Mouse (Mus musculus): ENCODE measurements around the gene Plekhm2. TPM values are rescaled to one million over a fixed set of nuclear protein-coding genes. Genes with fewer than 3 reads are reported as not detected.

Plekhm2 gene
- polyA plus RNA-seq, 1 experiment = 134 TPM

DNA sequence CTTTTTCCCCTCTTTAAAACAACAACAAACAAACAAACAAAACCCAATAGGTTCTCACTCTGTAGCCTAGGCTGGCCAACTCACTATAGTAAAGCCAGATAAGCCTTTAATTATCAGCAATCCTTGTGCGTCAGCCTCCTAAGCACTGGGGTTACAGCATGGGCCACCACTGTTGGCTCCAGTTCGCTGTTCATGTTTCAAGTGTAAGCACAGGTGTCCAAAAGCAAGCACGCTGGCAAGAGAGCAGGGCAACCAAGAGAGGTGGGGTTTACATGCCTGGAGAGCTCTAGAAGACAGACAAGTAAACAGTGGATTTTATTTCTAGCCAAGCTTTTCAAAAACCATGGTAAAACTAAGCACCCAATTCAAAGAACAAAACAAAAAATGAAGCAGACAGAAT lies 21.4 kb upstream of the Plekhm2 start:
- TF ChIP-seq POLR2A (IDR thresholded peaks at IDR 0.05; ENCODE audit: extremely low read depth, insufficient read depth, low read length) (no peak), CTCF (IDR thresholded peaks at IDR 0.05; ENCODE audit: extremely low read depth, insufficient read depth, low read length) (no peak)
- Histone ChIP-seq H3K4me1 (ENCODE audit: control insufficient read depth, insufficient read depth, low read length) (peaks cover 3% of the 10 kb centered on the region; the same call in 1 of the 2 replicates), H3K27ac (ENCODE audit: insufficient read depth, low read length) (no peak overlapping the region), H3K4me3 (ENCODE audit: insufficient read depth, low read length) (no peak overlapping the region)

DNA sequence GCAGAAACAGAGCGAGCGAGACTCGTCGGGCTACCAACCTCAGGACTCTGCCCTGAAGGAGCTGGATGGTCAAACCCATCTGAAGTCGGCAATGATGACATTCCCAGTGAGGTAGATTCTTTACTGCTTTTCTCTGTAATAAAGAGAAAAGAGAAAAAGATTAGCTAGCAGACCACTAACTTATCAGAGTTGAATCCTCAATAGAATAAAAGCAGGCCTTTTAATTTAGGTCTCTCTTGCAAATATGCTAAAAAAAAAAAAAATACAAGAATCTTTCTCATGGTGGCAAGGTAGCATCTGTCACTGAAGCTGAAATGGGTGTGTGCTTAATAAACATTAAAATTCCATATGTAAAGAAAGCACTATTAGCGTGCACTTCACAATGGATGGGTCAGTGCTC lies 20.8 kb upstream of the Plekhm2 start, which contains the start of gene Rsc1a1:
Gene Rsc1a1 (minus strand): TSS at position 101 of the 400 bp plus-strand sequence.
- no peak within 1 kb of the TSS for H3K4me3 ChIP-seq (ENCODE audit: insufficient read depth, low read length)
- no peak within 1 kb of the TSS for H3K27ac ChIP-seq (ENCODE audit: insufficient read depth, low read length)
- peaks cover 3% of the 10 kb centered on the region; the same call in 1 of the 2 replicates for H3K4me1 ChIP-seq (ENCODE audit: control insufficient read depth, insufficient read depth, low read length)
- no peak for TF ChIP-seq POLR2A (IDR thresholded peaks at IDR 0.05; ENCODE audit: extremely low read depth, insufficient read depth, low read length)
- no peak for TF ChIP-seq CTCF (IDR thresholded peaks at IDR 0.05; ENCODE audit: extremely low read depth, insufficient read depth, low read length)

DNA sequence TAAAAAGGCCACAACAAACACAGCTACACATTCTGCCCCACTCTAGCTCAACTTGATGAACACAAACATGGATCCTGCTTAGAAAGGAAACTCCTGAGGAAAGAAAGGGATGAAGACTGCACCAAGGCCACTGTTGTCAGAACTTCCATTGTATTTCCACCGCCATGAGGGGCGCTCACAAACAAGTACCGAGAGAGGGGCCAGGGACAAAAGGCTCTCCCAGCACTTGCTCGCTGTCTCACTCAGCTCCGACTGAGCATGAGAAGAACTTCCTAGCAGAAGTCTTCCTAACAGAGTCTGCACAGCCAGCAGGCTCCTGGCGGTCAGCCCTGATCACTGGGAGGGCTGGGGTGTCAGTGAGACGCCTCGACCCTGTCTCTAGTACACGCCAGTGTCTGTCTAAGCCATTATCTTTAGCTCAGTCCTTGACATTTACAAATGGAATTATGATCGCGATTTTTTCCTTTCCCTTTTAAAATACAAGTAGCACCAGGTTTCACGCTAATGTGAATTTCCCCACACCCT lies 18.1 kb upstream of the Plekhm2 start:
- no peak overlapping the region for H3K4me3 ChIP-seq (ENCODE audit: insufficient read depth, low read length)
- H3K27ac ChIP-seq (ENCODE audit: insufficient read depth, low read length) = no peak overlapping the region
- TF ChIP-seq POLR2A (IDR thresholded peaks at IDR 0.05; ENCODE audit: extremely low read depth, insufficient read depth, low read length) (no peak), CTCF (IDR thresholded peaks at IDR 0.05; ENCODE audit: extremely low read depth, insufficient read depth, low read length) (no peak)
- H3K4me1 ChIP-seq (ENCODE audit: control insufficient read depth, insufficient read depth, low read length) = peaks cover 3% of the 10 kb centered on the region; the same call in 1 of the 2 replicates

DNA sequence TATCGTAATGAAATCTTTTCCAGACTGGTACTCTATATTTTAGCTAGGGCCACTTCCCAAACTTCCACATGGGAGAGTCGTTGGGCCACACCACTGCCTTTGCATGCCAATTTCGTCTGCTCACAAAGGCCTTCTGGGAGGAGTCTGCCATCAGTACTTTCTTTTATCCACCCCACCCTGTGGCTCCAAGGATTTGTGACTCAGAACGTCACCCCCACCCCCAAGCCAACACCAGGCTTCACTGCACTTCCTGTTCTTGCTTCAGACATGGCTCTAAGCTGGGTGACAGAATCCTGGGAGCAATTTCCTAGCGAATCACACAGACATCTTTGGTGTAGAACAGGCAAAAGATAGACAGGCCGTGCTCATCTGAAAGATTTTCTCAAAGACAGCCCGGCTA lies 17.1 kb upstream of the Plekhm2 start:
- TF ChIP-seq CTCF (IDR thresholded peaks at IDR 0.05; ENCODE audit: extremely low read depth, insufficient read depth, low read length) (no peak), POLR2A (IDR thresholded peaks at IDR 0.05; ENCODE audit: extremely low read depth, insufficient read depth, low read length) (no peak)
- H3K27ac ChIP-seq (ENCODE audit: insufficient read depth, low read length) = no peak overlapping the region
- no peak overlapping the region for H3K4me3 ChIP-seq (ENCODE audit: insufficient read depth, low read length)

DNA sequence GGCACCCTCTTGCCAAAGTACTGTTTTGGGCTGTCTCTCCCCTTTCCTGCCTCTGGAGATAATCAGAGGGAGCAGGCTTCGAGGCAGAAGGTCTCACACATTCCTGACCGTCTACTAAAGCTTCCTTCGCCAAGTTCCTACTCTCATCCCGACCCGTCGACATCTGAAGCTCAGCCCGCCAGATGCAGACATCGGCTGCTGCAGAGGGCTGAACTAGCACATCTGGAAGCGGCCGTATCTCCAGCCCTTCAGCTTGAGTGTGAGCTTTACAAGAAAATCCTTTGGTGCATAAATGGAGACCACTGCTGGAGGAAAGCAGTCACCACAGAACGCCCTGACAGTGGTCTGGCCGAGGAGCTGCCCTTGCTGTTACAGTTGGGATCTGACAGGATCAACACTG lies 16.2 kb upstream of the Plekhm2 start:
- TF ChIP-seq CTCF (IDR thresholded peaks at IDR 0.05; ENCODE audit: extremely low read depth, insufficient read depth, low read length) = no peak
- no peak for TF ChIP-seq POLR2A (IDR thresholded peaks at IDR 0.05; ENCODE audit: extremely low read depth, insufficient read depth, low read length)
- Histone ChIP-seq H3K4me1 (ENCODE audit: control insufficient read depth, insufficient read depth, low read length) (no peaks in the 10 kb centered on the region), H3K27ac (ENCODE audit: insufficient read depth, low read length) (no peak overlapping the region), H3K4me3 (ENCODE audit: insufficient read depth, low read length) (no peak overlapping the region)

More for the DNA sequence above, 17.1 kb upstream of the Plekhm2 start:
- peaks cover 3% of the 10 kb centered on the region; the same call in 1 of the 2 replicates for H3K4me1 ChIP-seq (ENCODE audit: control insufficient read depth, insufficient read depth, low read length)

DNA sequence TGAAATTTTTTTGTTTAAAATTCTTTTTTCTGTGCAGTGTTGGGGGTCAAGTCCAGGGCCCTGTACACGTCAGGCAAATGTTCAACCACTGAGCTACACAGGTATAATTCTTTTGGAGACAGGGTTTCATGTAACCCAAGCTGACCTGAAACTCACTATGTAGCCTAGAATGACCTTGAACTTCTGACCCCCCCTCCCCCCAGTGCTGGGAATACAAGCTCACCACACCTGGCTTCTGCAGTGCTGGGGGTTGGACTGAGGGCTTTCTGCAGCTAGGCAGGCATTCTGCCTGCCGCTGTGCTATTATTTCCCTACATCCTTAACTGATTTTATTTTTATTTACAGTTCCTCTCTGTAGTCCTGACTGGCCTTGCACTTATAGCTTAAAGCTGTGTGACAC lies 14.3 kb upstream of the Plekhm2 start:
- Histone ChIP-seq H3K4me1 (ENCODE audit: control insufficient read depth, insufficient read depth, low read length) (no peaks in the 10 kb centered on the region), H3K4me3 (ENCODE audit: insufficient read depth, low read length) (no peak overlapping the region), H3K27ac (ENCODE audit: insufficient read depth, low read length) (no peak overlapping the region)
- TF ChIP-seq CTCF (IDR thresholded peaks at IDR 0.05; ENCODE audit: extremely low read depth, insufficient read depth, low read length) (no peak), POLR2A (IDR thresholded peaks at IDR 0.05; ENCODE audit: extremely low read depth, insufficient read depth, low read length) (no peak)

DNA sequence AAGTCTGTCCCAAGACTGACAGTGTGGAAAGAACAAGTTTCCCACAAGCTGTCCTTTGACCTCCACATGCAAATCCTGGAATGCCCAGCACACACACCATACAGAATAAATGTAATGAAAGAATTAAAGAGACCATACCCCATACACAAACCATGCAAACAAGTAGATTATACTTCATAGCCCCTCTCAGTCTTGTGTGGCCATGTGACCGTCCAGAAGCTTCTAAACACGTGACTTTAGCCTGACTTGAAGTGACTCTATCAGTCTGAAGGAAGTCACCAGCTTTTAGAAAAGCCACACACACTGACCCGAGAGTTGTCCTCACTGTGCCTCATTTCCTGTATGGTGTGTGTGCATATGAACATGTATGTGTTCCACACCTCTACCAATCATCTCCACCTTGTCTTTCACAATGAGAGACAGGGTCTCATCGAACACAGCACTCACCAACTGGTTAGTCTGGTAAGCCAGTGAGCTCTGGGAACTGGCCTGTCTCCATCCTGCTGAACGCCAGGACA lies 11.8 kb upstream of the Plekhm2 start:
- TF ChIP-seq POLR2A (IDR thresholded peaks at IDR 0.05; ENCODE audit: extremely low read depth, insufficient read depth, low read length) = no peak
- no peak for TF ChIP-seq CTCF (IDR thresholded peaks at IDR 0.05; ENCODE audit: extremely low read depth, insufficient read depth, low read length)
- H3K27ac ChIP-seq (ENCODE audit: insufficient read depth, low read length) = no peak overlapping the region
- no peak overlapping the region for H3K4me3 ChIP-seq (ENCODE audit: insufficient read depth, low read length)
- H3K4me1 ChIP-seq (ENCODE audit: control insufficient read depth, insufficient read depth, low read length) = no peaks in the 10 kb centered on the region

DNA sequence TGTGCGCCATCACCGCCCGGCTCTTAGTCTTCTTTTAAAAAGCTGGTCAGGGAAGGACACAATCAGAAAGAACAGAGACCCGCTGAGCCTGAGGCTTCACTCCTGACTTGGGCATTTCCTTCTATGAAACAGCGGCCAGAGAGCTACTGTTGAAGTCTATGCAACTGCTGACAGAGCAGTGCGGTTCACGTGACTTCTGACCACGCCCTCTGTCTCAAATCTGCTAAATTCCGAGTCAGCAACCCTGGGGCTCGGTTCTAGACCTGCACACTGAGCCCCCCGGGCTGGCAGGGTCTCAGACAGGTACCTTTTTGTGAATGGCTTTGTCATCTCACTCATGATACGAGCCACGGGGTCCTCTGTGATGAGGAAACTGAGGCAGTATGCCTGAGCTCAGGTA lies 7.6 kb upstream of the Plekhm2 start:
- no peak overlapping the region for H3K4me3 ChIP-seq (ENCODE audit: insufficient read depth, low read length)
- H3K4me1 ChIP-seq (ENCODE audit: control insufficient read depth, insufficient read depth, low read length) = no peaks in the 10 kb centered on the region
- no peak overlapping the region for H3K27ac ChIP-seq (ENCODE audit: insufficient read depth, low read length)
- TF ChIP-seq POLR2A (IDR thresholded peaks at IDR 0.05; ENCODE audit: extremely low read depth, insufficient read depth, low read length) (no peak), CTCF (IDR thresholded peaks at IDR 0.05; ENCODE audit: extremely low read depth, insufficient read depth, low read length) (no peak)

DNA sequence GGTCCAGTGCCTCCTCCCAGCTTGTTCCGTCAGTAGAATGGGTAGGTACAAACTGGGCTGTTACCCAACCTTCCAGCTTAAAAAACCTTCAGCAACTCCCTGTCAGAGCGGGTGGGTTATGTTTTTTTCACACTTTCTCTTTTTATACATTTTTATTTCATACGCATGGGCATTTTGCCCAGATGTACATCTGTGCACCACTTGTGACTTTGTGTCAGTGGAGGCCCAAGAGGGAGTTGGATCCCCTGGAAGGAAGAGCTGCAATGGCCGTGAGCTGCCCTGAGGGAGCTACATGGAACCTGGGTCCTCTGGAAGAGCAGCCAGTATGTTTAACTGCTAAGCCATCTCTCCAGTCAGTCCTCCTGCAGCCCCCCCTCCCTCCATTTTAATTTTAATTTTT lies 6.7 kb upstream of the Plekhm2 start:
- no peaks in the 10 kb centered on the region for H3K4me1 ChIP-seq (ENCODE audit: control insufficient read depth, insufficient read depth, low read length)
- no peak overlapping the region for H3K4me3 ChIP-seq (ENCODE audit: insufficient read depth, low read length)
- no peak overlapping the region for H3K27ac ChIP-seq (ENCODE audit: insufficient read depth, low read length)
- TF ChIP-seq POLR2A (IDR thresholded peaks at IDR 0.05; ENCODE audit: extremely low read depth, insufficient read depth, low read length) = no peak
- no peak for TF ChIP-seq CTCF (IDR thresholded peaks at IDR 0.05; ENCODE audit: extremely low read depth, insufficient read depth, low read length)
